8 mouse cellular contexts compared by ENCODE assay signal in genomic region chr7:126287493-126288103, GRCm38 (mm10). TPM values are rescaled to one million over a fixed set of nuclear protein-coding genes. Genes with fewer than 3 reads are reported as not detected.
DNase-seq lines count a peak whose midpoint lies in the region; ATAC-seq and TF ChIP-seq lines count a peak whose summit lies in the region.

No protein-coding gene starts in this region.

- H3K9me3 ChIP-seq in stomach, embryonic 14.5 days (ENCODE audit: control insufficient read depth, low read depth, low read length), result no peaks in the 10 kb centered on the region
- no peaks in the 10 kb centered on the region for H3K9me3 ChIP-seq in stomach, postnatal 0 days (ENCODE audit: control insufficient read depth, low read length)
- H3K9me3 ChIP-seq in hindbrain, embryonic 12.5 days (replicated peaks), result no peaks in the 10 kb centered on the region

- 0 out of 2 replicates have a peak overlapping the region, but pooled peaks have one; percentile 14 for H3K9ac ChIP-seq in stomach, embryonic 14.5 days (replicated peaks; ENCODE audit: low read depth, low read length)
- no peak overlapping the region for H3K9ac ChIP-seq in stomach, postnatal 0 days (ENCODE audit: low read length)
- no peak overlapping the region; the same call in 1 of the 2 replicates for H3K9ac ChIP-seq in hindbrain, embryonic 12.5 days

- no peak for ATAC-seq in cerebellum, adult (ENCODE audit: insufficient number of reproducible peaks, low FRiP score, low TSS enrichment)
- ATAC-seq in stomach, embryonic 14.5 days (ENCODE audit: insufficient number of reproducible peaks, insufficient read depth, low FRiP score, low read depth), result no peak
- ATAC-seq in stomach, postnatal 0 days (ENCODE audit: low FRiP score, low TSS enrichment), result no peak
- no peak for ATAC-seq in hindbrain, embryonic 12.5 days (ENCODE audit: low FRiP score)

- no peak overlapping the region for H3K4me3 ChIP-seq in stomach, embryonic 14.5 days (ENCODE audit: low read depth, low read length)
- no peak overlapping the region for H3K4me3 ChIP-seq in stomach, postnatal 0 days (ENCODE audit: low read depth, low read length)
- H3K4me3 ChIP-seq in hindbrain, embryonic 12.5 days, result no peak overlapping the region

- no peaks in the 10 kb centered on the region for H3K27me3 ChIP-seq in stomach, embryonic 14.5 days (ENCODE audit: control insufficient read depth, insufficient read depth, low read length)
- no peaks in the 10 kb centered on the region for H3K27me3 ChIP-seq in stomach, postnatal 0 days (ENCODE audit: control insufficient read depth, insufficient read depth, low read length)
- H3K27me3 ChIP-seq in hindbrain, embryonic 12.5 days, result no peaks in the 10 kb centered on the region

- no peak overlapping the region for H3K4me2 ChIP-seq in stomach, embryonic 14.5 days (replicated peaks; ENCODE audit: low read depth, low read length)
- no peak overlapping the region for H3K4me2 ChIP-seq in stomach, postnatal 0 days (replicated peaks; ENCODE audit: low read depth)
- H3K4me2 ChIP-seq in hindbrain, embryonic 12.5 days (replicated peaks), result no peak overlapping the region; the same call in 1 of the 2 replicates

- DNase-seq in cerebellum, adult 11-12 months, result peak; percentile 72
- no peak for DNase-seq in stomach, postnatal 0 days (ENCODE audit: low spot score)
- peak; percentile 66 for DNase-seq in lung, postnatal 14 days
- no peak for DNase-seq in urinary bladder, postnatal 25 days (ENCODE audit: low spot score)
- no peak for DNase-seq in embryo, embryonic 9.5 days (ENCODE audit: extremely low spot score)

- no peak for TF ChIP-seq EP300 in stomach, postnatal 0 days (optimal IDR thresholded peaks at IDR 0.05)

- H3K36me3 ChIP-seq in stomach, embryonic 14.5 days (ENCODE audit: control insufficient read depth, insufficient read depth, low read length), result peaks cover 19% of the 10 kb centered on the region
- H3K36me3 ChIP-seq in stomach, postnatal 0 days (ENCODE audit: control insufficient read depth, insufficient read depth, low read length), result no peaks in the 10 kb centered on the region; the same call in 1 of the 2 replicates
- H3K36me3 ChIP-seq in hindbrain, embryonic 12.5 days, result peaks cover 71% of the 10 kb centered on the region

- TF ChIP-seq CTCF in stomach, postnatal 0 days (IDR thresholded peaks at IDR 0.05; ENCODE audit: low read depth), result no peak

- 56% methylated on average over 9 of the region's 10 CpGs for WGBS in stomach, embryonic 14.5 days
- 51% methylated on average over 8 of the region's 10 CpGs for WGBS in stomach, postnatal 0 days
- WGBS in hindbrain, embryonic 12.5 days, result 60% methylated on average over 9 of the region's 10 CpGs

- H3K27ac ChIP-seq in stomach, embryonic 14.5 days (ENCODE audit: low read length), result no peak overlapping the region
- no peak overlapping the region for H3K27ac ChIP-seq in stomach, postnatal 0 days (replicated peaks)
- H3K27ac ChIP-seq in hindbrain, embryonic 12.5 days, result peak overlapping the region; percentile 61

- H3K4me1 ChIP-seq in stomach, embryonic 14.5 days (ENCODE audit: control insufficient read depth, insufficient read depth, low read length), result 0 out of 2 replicates have a peak, but pooled peaks cover 3% of the 10 kb centered on the region
- H3K4me1 ChIP-seq in stomach, postnatal 0 days (replicated peaks; ENCODE audit: control insufficient read depth, insufficient read depth), result no peaks in the 10 kb centered on the region
- H3K4me1 ChIP-seq in hindbrain, embryonic 12.5 days, result peaks cover 64% of the 10 kb centered on the region

RNA-seq across cellular contexts. Expression of gene Sbk1, which starts 15.2 kb away (rescaled TPM):
- 32.8 and 33.6 TPM in 2 replicates for polyA plus RNA-seq in stomach, embryonic 14.5 days (2014; fragmentation: Nextera tagmentation; extraction: Ambion mirVana)
- polyA plus RNA-seq in stomach, postnatal 0 days (2015; fragmentation: Nextera tagmentation; extraction: Ambion mirVana), result 4.0 and 5.3 TPM in 2 replicates
- polyA plus RNA-seq in hindbrain, embryonic 12.5 days (2016; fragmentation: Nextera tagmentation; extraction: Ambion mirVana), result 309 and 312 TPM in 2 replicates

Comparison
In these comparisons a context has a peak if more than half of its experiments do, and no peak if none do; other contexts are left out.
1. DNase-seq: peak in cerebellum, adult 11-12 months (single experiment) and lung, postnatal 14 days (single experiment); none in stomach, postnatal 0 days (single experiment), urinary bladder, postnatal 25 days (single experiment) and embryo, embryonic 9.5 days (single experiment).